Comparison of ENCODE assay signal across 7 mouse cellular contexts in the genomic region with DNA sequence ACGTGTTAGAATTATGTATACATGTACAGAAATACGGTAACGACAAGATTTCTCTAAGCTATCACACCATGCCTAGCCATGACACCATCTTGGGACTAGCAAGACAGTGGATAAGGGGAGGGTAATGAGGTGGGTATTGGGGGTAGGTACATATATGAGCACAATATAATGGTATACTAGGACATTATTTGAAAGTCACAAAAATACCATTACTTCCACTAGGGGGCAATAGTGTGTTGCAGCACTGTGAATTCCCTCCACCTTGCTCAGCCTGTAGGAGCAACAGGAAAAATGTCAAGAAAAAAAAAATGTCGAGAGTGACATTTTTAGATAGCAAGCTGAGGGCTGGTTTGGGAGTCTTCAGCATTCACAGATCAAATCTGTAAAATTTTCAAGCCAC.
DNase-seq lines count a peak whose midpoint lies in the region.

No protein-coding gene starts in this region.

- peak; percentile 57 for DNase-seq in left cerebral cortex, adult 11 months (ENCODE audit: low spot score)
- no peak for DNase-seq in left cerebral cortex, adult 8-10 months (ENCODE audit: low spot score in 2 of 2)
- DNase-seq in MEL-GATA-1-ER (ENCODE audit: extremely low read depth, low read depth) = peak; percentile 43
- DNase-seq in embryo, embryonic 10 days (ENCODE audit: low spot score) = peak; percentile 74
- peak; percentile 69 for DNase-seq in lung, postnatal 36 days
- no peak for DNase-seq in gastrocnemius, postnatal 4 days (ENCODE audit: low spot score in 2 of 2)
- DNase-seq in right cerebral cortex, adult 2 months (ENCODE audit: low spot score in 2 of 2) = no peak

Comparison
In these comparisons a context has a peak if more than half of its experiments do, and no peak if none do; other contexts are left out.
1. DNase-seq: peak in left cerebral cortex, adult 11 months (single experiment), MEL-GATA-1-ER (single experiment), embryo, embryonic 10 days (single experiment) and lung, postnatal 36 days (single experiment); none in left cerebral cortex, adult 8-10 months (0 of 2), gastrocnemius, postnatal 4 days (0 of 2) and right cerebral cortex, adult 2 months (0 of 2).